Mouse (Mus musculus) right cerebral cortex, adult 18-20 months (tissue): ENCODE results near the gene Dolpp1.

Experiments used
- DNase-seq: peaks from one replicate; pipeline ENCODE4 v3.0.0; 2022; ENCODE audit warnings: mixed read lengths

Gene Dolpp1

DNA sequence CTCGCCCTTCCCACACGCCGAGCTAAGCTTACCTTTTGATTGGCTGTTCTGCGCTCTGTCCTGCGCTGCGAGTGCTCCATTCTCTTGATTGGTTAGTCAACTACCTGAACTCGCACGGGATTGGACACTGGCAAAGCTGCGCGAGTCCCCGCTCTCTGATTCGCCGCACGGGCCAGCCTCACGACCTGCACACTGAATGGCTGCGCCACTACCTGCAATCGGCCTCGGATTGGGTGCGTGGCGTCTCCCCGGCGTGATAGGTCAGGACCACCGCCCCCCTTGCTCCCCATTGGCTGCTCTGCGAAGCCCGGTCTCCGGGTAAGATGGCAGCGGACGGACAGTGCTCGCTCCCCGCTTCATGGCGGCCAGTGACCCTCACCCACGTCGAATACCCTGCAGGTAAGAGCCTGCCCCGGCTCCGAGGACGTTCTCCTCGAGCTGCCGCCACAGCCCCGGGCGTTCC lies at the start of gene Dolpp1:
Dolpp1 (plus strand) TSS at position 141 of the 463 bp plus-strand sequence.
- DNase-seq = peak; percentile 99

DNA sequence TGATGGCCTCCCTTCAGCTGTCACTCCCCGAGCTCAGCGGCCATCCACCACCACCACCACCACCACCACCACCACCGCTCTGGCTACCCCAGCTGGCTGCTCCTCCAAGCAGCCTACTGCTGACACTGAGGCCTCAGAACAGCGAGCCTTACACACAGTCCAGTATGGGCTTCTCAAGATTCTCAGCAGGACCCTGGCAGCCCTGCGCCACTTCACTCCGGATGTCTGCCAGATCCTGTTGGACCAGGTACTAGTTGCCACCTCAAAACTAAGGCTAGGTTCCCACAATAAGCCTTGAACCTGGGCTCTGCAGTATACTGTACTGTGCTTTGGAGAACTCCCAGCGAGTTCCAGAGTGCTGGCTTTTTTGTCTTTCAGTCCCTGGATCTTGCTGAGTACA lies 49.5 kb upstream of the Dolpp1 start:
- DNase-seq = no peak

DNA sequence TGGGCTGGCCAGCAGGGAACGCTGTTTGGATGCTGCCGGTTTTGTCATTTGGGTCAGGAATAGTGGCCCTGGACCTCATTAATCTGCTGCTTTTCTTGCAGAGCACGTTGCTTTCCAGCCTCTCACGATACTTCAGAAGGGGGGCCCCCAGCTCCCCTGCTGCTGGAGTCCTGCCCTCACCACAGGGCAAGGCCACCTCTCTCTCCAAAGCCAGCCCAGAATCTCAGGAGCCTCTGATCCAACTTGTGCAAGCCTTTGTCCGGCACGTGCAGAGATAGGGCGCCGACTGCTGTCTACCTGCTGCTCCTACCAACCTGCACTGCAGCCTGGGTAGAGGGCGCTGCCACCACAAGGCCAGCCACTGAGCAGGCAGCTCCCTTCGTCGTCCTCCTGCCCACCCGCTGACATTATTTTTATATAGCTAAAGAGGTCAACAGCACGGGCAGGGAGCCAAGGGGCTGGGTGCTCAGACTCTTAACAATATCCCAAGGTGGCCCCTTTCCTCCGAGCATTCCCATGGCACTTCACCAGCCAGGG lies 48.4 kb upstream of the Dolpp1 start:
- no peak for DNase-seq

DNA sequence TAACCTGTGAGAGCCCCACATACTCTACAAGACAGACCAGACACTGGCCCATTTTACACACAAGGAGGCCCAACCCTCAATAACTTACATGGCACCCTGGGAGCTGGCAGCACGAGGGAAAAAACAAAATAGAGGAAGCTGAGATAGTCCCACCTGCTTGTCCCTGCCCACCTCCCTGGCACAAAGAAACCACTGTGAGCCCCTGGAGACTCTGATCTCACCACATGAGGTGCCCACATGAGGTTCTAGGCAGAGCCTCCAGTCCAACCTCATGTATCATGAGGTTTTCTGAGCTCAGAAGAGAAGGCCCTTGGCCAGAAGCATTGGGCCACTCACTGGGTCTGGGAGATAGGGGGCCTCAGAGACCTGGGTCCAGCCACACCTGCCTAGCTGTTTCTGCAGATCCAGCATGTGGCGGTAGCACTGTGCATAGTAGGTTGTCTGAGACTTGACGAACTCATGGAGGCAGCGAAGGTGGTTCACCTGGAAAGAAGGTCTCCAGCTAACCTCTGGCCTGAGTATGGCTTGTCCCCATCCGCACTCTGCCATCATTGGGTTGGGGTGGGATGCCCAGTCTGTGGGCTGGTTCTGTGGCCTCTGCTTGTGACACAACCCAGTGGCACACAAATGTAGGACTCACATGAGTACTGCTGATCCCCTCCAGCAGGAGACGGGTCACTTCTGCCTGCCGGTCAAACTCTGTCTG lies 45.9 kb upstream of the Dolpp1 start:
- DNase-seq = no peak

DNA sequence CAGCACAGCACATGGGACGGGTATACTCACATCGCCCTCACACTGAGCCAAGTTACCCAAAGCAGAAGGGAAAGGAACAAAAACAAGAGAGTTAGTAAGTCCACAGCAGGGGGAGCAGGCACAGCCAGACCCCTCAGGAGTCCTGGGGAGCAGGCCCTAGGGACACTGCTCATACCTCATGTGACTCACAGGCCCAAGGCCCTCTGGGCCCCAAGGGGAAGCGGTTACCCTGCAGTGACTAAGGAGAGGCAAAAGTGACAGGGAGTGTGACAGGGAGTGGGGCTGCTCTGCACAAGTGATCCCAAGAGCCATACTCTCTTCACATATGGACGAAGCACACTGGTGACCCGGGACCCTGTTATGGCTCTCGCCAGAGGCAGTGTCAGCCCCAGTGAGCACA lies 42.9 kb upstream of the Dolpp1 start:
- DNase-seq = no peak

DNA sequence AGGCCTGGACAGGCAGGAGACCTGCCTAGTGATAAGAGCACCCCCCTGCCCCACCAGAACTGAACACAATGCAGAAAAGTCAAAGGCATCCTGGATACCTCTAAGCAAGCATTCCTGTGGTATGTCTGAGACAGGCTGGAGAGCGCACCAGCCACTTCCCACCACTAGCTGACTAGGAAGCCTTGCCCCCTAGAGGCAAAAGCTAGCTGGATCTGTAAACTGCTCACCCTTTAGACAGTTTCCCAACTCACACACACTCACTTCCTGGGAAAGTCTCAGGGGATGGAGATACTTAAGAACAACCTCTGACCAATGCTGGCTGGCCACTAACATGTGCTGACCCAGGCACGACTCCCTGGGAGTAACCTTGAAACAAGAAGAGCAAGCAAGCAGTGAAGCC lies 40.9 kb upstream of the Dolpp1 start:
- DNase-seq = no peak

DNA sequence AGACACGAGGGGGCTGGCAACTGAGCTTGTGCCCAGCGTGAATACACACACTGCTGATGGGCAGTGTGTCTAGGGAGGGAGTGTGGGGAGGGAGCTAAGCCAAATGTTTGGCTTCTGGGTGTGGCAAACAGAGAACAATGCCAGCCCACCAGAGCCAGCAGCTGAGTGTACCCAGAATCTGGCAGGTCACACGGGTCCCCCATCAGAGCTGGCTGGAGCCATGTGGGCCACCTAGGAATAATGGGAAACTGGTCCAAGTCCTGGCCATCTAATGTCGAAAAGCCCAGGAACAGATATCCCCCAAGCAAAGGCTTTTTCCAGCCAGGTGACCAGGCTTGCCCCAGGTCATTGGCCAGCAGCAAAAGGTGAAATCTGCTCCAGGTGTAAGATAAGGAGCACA lies 36.2 kb upstream of the Dolpp1 start:
- no peak for DNase-seq

DNA sequence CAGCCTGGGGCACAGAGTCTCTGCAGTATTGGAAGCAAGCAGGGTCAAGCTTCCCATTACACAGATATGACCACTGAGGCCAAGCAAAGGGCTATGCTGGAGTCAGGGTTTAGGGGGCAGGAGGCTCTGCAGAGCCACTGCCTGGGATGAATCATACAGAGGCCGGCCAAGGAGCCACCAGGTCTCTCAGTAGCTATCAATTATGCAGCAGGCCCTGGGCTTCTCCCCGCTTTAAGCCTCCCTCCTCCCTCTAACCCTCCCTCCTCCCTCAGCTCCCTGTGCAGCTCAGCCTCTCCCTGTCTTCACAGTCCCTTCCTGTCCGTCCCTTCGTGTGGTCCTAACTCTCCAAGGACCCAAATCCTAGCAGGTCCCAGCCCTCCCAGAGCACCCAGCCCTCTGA lies 35.8 kb upstream of the Dolpp1 start:
- DNase-seq = no peak

DNA sequence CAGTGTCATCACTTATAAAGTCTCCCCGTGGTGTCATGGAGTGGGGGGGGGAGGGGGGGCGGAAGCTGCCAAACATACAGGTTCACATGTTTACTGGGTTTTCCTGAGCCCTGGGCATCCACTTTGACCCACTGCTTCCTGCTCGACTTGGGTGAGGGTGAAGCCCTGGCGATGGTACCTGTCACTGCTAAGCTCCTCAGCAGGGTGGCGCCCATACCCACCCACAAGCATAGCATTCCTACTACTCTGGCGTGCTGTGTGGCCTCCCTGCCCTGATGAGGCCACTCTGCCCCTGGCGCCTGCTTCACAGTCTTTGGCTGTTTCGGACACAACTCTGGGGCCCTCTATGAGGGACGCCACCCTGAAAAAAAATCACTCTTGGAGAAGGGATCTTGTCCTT lies 35.1 kb upstream of the Dolpp1 start:
- no peak for DNase-seq

DNA sequence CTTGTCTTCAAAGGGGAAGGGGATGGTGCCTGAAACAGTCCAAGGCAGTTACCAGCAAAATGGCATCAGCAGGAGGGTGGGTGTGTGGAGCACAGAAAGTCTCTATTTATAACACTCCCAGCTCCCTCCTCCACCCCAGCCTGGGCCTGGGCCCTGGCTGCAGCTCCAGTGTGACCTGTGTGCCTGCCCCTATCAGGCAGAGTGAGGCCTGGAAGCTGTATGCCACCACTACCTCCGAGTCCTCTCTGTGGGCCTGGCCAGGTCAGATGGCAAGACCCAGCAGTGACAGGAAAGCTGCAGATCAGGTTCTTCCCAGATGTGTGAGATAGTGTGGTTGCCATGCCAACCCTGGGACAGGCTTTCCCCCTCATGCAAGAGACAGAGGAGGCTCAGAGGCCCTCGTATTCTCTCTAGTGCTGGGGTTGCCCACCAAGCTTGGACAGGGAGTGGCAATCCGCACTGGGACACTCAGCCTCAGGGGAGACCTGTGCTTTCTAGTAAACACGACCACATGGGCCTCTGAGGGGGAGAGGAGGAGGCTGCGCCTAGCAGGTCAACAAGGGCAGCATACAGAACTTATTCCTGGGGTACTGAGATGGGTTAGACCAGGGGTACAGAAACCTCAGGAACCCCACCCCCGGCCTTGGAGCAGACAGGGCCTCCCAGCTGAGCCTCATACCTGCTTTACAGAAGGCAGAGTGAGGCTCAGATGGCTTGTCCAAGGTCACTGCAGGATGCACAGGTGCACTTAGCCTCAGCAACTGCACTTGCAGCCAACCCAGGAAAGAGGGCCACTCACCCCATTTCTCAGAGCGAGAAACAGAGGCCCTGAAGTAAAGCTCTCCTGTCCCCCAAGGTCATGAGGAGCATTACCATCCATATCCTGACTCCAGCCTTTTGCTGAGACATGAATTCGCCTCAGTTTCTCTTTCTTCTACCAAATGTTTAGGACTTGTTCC lies 34.2 kb upstream of the Dolpp1 start:
- peak; percentile 58 for DNase-seq

DNA sequence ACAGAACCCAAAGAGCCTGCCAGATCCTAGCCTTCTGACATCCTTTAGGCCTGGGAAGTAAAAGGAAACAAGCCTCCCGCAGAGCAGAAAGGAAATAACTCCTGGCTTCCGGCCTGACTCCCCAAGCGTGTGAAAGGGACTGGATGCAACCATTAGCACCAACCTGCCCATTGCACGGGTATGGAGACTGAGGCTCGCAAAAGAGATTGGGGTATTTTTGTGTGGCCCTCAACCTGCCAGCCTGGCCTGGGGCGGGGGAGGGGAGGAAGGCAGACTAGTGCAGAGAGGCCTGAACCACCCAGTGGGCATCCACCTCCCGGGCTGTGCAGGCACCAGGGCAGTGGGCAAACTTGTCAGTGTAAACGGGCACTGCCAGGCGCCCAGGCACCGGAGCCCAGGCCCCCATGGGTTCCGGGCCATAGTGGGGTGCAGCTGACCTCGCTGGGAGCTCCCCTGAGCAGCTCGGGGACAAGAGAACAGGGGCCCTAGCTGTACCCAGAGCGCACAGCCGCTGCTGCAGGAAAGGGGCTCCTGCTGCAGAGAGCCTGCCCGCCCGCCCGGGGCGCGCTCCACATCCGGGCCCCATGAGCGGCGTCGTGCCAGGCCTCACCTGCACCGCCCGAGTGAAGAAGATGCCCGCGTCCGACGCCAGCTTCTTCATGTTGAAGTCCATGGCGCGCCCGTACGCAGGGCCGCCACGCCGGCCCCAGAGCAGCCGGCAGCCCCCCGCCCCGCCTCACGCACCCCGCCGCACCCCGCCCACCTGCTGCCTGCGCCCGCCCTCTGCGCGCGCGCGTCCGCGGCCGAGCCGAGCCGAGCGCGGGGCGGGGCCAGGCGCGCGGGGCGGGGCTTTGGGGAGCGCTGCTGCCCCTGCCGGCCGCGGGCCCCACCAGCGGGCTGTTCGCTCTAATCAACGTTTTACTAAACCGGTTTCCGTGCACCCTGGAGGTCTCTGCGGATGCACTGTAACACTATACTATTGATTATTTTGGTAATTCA lies 33.2 kb upstream of the Dolpp1 start, which contains the start of gene Sh3glb2:
Sh3glb2 (minus strand) TSS at position 805 of the 999 bp plus-strand sequence.
- peak; percentile 84 for DNase-seq

DNA sequence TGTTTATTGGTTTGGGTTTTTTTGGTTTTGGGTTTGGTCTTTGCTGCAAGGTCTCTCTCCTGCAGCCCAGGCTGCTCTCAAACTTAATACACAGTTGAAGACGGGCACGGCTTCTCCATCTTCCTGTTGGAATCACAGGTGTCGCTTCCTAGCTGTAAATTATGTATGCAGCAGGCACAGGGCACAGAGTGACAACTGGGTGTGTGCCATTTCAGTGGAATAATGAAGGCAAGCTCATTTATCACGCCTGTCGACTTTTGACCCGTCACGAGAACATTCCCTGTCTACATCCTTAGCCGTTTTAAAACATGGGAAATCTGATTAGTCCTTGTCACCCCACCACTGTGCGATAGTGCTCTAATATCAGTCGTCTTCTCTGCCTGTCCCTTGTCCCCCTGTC lies 31.4 kb upstream of the Dolpp1 start:
- DNase-seq = no peak

DNA sequence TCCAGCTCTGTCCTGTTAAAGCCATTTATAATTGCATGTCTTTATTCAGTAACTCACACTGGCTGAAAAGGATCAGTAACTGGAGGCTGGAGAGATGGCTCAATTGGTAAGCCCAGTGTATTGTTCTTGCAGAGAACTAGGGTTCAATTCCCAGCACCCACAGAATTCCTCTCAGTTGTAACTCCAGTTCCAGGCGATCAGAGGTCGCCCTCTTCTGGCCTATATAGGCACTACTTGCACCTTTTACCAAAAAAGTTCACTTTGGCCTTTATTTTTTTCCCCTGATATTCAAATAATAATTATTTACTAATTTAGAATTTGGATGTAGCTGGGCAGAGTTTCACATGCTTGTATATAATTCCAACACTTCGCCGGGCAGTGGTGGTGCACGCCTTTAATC lies 29.2 kb upstream of the Dolpp1 start:
- DNase-seq = no peak

DNA sequence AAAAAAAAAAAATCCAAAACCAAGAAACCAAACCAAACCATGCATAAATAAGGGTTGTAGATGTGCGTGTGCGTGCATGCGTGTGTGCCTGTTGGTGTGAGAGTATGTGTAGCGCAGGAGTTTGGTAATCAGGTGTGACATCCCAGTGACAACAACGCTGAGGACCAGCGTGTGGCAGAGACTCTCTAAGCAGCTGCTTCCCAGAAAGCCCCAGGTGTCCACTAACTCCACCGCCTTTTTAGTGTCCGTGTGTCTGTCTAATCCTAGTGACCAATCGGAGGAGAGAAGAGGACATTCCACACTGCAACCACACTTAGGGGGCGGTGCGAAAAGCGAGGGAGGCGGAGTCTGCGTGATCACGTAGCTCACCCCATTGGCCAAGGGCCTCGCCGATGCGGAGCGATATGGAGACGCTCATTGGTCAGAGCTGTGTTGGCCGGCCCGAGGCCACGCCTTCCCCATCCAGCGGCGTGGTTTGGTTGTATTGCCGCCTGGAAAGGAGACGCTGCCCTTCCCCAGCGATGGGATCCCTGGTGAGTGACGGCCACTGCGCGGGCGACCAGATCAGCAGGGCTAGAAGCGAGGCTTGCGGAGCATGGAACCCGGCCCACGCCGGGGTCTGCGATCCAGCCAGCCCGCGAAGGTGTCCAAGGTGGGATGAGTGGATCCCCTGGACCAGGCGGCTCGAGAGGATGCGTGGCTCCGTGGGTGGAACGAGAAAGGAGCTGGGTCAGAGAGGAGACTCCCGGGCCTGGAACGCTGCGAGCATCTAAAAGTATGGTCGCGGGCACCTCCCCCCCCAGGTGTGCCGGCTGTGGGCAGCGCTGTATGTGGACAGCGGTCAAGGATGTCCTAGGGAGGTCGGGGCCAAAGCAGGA lies 28.0 kb upstream of the Dolpp1 start, which contains the start of gene Miga2:
Miga2 (plus strand) TSS at position 461 of the 878 bp plus-strand sequence.
- peak; percentile 99 for DNase-seq

DNA sequence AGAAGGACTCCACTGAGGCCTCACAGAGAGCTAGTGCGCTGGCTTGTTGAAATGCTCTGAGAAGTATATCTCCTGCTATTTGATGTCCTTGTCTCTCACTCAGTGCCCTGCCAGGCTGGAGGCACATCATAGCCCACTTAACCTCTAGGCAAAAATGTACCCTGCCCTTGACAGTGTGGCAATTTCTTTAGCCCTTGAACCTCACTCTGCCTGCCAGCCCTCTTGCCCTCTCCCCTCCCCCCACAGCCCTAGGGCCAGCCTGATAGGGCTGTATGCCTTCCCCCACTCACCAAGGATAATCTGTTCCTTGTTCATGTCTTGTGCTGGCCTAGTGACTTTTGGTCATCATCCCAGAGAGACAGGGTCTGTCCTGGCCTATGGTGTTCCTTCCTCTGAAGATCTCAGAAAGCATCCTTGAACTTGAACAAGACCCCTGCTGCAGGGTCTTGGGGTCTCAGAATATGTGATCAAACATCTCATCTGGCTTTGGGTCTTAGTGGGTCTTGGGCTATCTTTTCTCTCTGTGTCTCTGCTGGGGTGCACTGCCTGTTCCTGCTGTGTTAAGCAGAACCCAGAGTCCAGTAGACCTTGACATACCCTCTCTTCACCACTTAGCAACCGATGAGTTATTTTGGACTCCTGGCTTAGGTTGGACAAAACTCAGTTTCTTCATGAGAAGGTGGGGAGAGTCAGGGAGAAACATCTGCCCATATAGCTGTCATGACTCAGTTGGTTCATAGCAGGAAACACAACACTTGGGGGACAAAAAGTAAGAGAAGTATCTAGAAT lies 26.6 kb upstream of the Dolpp1 start:
- no peak for DNase-seq

DNA sequence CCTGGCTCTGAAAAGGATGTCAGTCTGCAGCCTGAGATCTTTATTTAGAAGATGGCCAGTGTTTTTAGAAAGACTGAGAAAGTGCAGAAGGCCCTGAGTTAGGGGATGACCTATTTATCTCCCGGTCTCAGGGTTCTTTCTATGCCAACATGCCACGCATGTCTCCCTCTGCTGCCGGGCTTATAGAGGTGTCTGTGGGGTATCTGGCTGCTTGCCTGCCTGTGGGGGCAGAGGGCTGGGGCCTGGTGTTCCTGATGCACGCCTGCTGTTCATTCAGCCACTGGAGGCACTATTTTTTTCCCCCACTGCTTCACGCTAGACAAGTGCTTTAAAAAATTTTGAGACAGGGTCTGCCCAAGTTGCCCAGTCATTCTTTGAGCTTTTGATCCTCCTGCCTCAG lies 25.9 kb upstream of the Dolpp1 start:
- DNase-seq = no peak

DNA sequence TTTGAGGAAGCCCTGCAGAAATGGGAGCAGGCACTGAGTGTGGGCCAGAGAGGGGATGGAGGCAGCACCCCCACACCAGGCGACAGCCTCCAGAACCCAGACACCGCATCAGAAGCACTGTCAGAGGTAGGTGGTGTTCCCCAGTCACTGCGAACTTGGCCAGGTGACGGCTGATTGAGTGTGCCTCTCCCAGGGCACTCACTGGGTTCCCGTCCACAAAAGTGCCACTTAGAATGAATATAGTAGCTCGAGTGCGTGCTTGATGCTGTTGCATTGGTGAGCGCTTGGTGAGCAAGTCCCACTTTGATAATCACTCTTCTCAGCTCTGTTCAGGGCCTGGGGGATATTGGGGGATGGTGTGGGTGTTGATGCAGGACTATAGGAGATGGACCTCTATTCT lies 20.5 kb upstream of the Dolpp1 start:
- no peak for DNase-seq

DNA sequence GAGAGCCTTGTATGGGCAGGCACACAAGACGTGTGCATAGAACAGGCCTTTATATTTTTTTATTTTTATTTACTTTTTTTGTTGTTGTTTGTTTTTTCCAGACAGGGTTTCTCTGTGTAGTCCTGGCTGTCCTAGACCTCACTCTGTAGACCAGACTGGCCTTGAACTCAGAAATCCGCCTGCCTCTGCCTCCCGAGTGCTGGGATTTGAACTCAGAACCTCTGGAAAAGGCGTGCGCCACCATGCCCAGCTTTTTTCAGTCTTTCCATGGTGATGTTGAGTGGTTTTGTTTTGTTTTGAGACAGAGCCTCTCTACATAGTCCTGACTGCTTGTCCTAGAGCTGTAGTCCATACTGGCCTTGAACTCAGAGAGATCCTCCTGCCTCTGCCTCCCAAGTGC lies 19.3 kb upstream of the Dolpp1 start:
- DNase-seq = no peak

DNA sequence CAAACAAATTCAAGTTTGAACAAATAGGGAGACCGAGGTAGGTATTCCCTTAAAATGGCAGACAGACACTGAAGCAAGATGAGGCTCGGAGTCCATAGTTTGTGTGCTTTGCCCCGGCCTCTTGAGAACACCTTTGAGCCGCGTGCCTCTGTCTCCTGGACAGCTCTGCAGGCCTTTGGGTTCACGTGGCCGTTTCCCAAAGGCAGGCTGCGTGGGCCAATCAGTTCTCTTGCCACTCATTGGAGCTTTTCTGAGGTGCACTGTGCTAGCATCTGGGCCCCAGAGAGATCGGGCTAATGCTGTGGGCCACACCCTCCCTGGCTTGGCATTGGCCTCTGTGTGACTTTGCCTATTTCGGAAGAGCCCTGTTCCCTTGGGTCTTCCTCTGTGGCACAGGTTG lies 16.2 kb upstream of the Dolpp1 start:
- no peak for DNase-seq

DNA sequence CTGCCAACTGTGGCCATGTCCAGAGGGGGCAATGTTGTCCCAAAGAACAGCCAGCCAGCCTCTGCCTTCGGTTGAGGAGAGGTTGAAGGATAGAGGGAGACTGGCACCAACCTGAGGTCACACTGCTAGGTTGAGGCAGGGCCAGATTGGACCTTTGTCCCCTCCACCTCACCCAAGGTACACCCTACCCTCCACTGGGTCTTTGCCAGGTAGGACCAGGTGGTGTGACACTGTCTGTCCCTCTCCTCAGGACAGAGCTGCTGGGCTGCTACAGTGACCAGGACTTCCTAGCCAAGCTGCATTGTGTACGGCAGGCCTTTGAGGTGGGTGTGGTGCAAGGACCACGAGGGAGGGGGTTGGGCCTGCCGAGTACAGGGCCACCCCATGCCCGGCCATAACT lies 14.3 kb upstream of the Dolpp1 start:
- no peak for DNase-seq
